Mouse (Mus musculus): ENCODE measurements around the gene Hif3a. TPM values are rescaled to one million over a fixed set of nuclear protein-coding genes. Genes with fewer than 3 reads are reported as not detected.

Gene Hif3a
- polyA plus RNA-seq, 1 experiment from 2014 or later, result 2.8 TPM

DNA sequence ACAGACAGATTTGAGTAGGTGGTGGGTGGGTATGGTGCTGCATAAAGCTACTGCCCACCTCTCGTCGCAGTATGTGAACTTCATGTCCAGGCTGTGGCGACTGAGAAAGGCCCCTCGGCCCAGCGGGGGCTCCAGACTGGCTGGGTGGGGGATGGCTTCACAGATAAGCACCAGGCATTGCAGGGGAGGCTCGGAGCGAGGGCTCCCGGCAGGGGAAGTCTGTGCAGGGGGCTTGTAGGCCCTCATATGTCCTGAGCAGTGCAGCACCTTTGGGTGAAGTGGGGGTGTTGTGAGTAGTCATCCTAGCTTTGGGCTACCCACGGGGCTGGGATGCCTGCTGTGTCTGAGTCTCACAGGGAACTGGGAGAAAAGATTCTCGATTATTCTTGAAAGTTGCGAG is 11.7 kb downstream of the Hif3a start:
- 0 out of 2 replicates have a peak, but pooled peaks cover 3% of the 10 kb centered on the region for H3K36me3 ChIP-seq (ENCODE audit: control insufficient read depth, insufficient read depth, low read length)
- no peak overlapping the region for H3K4me2 ChIP-seq (ENCODE audit: low read length)
- H3K27ac ChIP-seq (ENCODE audit: low read depth, low read length), result no peak overlapping the region
- no peak overlapping the region for H3K4me3 ChIP-seq (ENCODE audit: low read depth, low read length)
- 72% methylated on average over 11 of the region's 11 CpGs for WGBS
- H3K9me3 ChIP-seq (replicated peaks; ENCODE audit: control insufficient read depth, low read length), result no peaks in the 10 kb centered on the region
- no peak overlapping the region for H3K9ac ChIP-seq (ENCODE audit: low read length)
- no peak for ATAC-seq
- DNase-seq (ENCODE audit: low spot score), result no peak
- H3K4me1 ChIP-seq (ENCODE audit: control insufficient read depth, insufficient read depth, low read length), result no peaks in the 10 kb centered on the region
- no peaks in the 10 kb centered on the region for H3K27me3 ChIP-seq (replicated peaks; ENCODE audit: control insufficient read depth, insufficient read depth, low read length)

DNA sequence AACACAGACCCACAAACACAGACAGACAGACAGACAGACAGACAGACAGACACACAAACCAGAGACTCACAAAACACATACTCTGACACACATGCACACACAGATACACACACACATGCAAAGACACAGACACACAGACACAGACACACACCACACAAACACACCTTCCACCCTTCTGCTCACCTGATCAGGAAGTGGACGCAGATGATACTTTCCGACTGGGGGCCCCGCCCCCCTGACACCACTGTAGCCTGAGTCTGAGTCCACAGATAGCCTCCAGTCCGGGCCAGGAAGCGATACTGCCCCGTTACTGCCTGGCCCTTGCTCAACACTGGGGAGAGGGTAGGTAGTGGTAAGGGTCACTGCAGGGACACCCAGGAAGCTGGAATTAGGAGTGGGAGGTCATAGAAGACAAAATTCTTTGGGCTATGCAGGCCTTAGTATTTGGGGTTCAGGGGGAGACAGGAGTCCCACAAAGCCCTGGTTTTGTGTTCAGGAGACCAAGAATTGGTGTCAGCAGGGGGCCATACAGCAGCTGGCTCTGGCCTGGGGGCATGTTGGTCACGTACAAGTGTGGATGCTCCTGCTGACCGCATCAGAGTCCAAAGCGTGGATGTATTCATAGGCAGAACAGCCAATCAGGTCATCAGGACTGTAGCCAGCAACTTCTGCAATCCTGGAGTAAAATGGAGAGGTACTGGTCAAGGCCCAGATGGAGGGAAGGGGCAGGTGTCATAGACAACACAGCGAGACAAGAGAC is 13.6 kb downstream of the Hif3a start:
- ATAC-seq (no peak), DNase-seq (ENCODE audit: low spot score) (no peak)
- no peak overlapping the region for H3K4me3 ChIP-seq (ENCODE audit: low read depth, low read length)
- no peak overlapping the region for H3K9ac ChIP-seq (ENCODE audit: low read length)
- H3K27ac ChIP-seq (ENCODE audit: low read depth, low read length), result no peak overlapping the region
- no peaks in the 10 kb centered on the region for H3K4me1 ChIP-seq (ENCODE audit: control insufficient read depth, insufficient read depth, low read length)
- H3K36me3 ChIP-seq (ENCODE audit: control insufficient read depth, insufficient read depth, low read length), result 0 out of 2 replicates have a peak, but pooled peaks cover 3% of the 10 kb centered on the region
- no peak overlapping the region for H3K4me2 ChIP-seq (ENCODE audit: low read length)
- no peaks in the 10 kb centered on the region for H3K9me3 ChIP-seq (replicated peaks; ENCODE audit: control insufficient read depth, low read length)
- 88% methylated on average over 10 of the region's 10 CpGs for WGBS
- no peaks in the 10 kb centered on the region for H3K27me3 ChIP-seq (replicated peaks; ENCODE audit: control insufficient read depth, insufficient read depth, low read length)

DNA sequence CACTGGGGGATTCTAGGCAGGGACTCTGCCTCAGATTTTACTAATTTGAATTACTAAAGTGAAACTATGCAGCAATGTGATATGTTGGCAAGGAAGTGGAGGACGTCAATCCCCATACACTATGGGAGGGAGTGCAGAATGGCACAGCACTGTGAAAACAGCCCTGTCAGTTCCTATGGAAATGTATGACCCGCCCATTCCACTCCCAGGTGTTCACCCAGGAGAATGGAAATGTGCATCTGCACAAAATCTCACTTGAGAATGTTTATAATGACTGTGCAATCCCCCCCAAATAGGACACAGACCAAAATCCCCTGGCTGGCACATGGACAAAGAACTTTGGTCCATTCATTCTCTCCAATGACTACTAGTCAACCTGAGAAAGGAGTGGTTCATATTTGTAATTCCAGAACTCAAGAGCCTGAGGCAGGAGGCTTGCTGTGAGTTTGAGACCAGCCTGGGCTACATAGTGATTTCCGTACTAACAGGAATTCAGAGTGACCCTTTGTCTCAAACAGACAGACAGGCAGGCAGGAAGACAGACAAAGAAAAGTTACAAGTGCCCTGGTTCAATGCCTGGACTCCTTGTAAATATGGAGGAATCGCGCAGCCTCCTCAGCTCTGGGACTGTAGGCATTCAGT is 15.1 kb downstream of the Hif3a start:
- no peak for ATAC-seq

DNA sequence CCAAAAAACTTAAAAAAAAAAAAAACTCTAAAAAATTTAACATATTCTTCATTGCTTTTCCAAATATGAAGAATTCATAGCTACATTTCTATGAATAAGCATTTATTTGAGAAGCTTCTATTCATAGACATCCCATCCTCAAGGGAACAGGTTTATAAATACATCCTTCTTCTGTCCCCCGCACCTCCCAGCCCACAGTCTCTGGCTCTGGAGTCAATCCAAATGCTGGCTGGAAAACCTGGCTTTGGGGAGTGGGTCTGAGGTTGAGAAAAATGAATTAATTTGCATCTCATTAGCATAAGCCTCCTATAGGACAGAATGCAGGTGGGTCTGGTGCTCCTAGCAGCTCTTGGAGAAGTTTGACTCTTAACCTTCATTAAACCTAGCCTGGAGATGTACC is 16.5 kb downstream of the Hif3a start:
- WGBS, result 24% methylated on average over 1 of the region's 1 CpGs
- no peak overlapping the region for H3K4me2 ChIP-seq (ENCODE audit: low read length)
- no peak overlapping the region for H3K27ac ChIP-seq (ENCODE audit: low read depth, low read length)
- no peaks in the 10 kb centered on the region for H3K9me3 ChIP-seq (replicated peaks; ENCODE audit: control insufficient read depth, low read length)
- ATAC-seq (no peak), DNase-seq (ENCODE audit: low spot score) (no peak)
- H3K9ac ChIP-seq (ENCODE audit: low read length), result no peak overlapping the region
- H3K4me1 ChIP-seq (ENCODE audit: control insufficient read depth, insufficient read depth, low read length), result no peaks in the 10 kb centered on the region
- no peak overlapping the region for H3K4me3 ChIP-seq (ENCODE audit: low read depth, low read length)
- H3K27me3 ChIP-seq (replicated peaks; ENCODE audit: control insufficient read depth, insufficient read depth, low read length), result no peaks in the 10 kb centered on the region
- 0 out of 2 replicates have a peak, but pooled peaks cover 3% of the 10 kb centered on the region for H3K36me3 ChIP-seq (ENCODE audit: control insufficient read depth, insufficient read depth, low read length)

More for the DNA sequence above, 15.1 kb downstream of the Hif3a start:
- Histone ChIP-seq H3K4me1 (ENCODE audit: control insufficient read depth, insufficient read depth, low read length) (no peaks in the 10 kb centered on the region), H3K4me2 (ENCODE audit: low read length) (no peak overlapping the region), H3K27ac (ENCODE audit: low read depth, low read length) (no peak overlapping the region), H3K4me3 (ENCODE audit: low read depth, low read length) (no peak overlapping the region), H3K36me3 (ENCODE audit: control insufficient read depth, insufficient read depth, low read length) (0 out of 2 replicates have a peak, but pooled peaks cover 3% of the 10 kb centered on the region), H3K9me3 (replicated peaks; ENCODE audit: control insufficient read depth, low read length) (no peaks in the 10 kb centered on the region), H3K9ac (ENCODE audit: low read length) (no peak overlapping the region), H3K27me3 (replicated peaks; ENCODE audit: control insufficient read depth, insufficient read depth, low read length) (no peaks in the 10 kb centered on the region)
- 86% methylated on average over 5 of the region's 5 CpGs for WGBS
- DNase-seq (ENCODE audit: low spot score), result no peak

DNA sequence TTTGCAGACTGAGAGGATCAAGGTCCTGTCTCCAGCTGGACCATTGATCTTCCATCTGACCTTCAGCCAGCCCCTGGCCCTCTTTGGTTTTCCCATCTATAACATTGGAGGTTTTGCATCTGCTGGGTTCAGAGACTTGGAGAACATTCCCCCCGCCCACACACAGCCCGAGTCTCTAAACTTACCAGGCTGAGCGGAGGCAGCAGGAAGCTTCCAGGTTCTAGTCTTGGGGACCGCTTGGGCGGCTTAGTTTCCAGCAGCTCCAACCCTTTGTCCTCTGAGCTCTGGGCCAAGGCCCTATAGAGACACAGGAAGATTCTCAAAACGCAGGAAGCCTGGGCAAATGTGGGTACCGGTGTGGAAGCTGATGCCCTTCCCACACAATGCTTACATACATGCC is 22.9 kb downstream of the Hif3a start:
- no peak overlapping the region for H3K4me2 ChIP-seq (ENCODE audit: low read length)
- no peaks in the 10 kb centered on the region for H3K27me3 ChIP-seq (replicated peaks; ENCODE audit: control insufficient read depth, insufficient read depth, low read length)
- no peak overlapping the region for H3K4me3 ChIP-seq (ENCODE audit: low read depth, low read length)
- H3K36me3 ChIP-seq (ENCODE audit: control insufficient read depth, insufficient read depth, low read length), result peaks cover 6% of the 10 kb centered on the region
- DNase-seq (ENCODE audit: low spot score), result no peak
- no peak for ATAC-seq
- H3K4me1 ChIP-seq (ENCODE audit: control insufficient read depth, insufficient read depth, low read length), result no peaks in the 10 kb centered on the region
- no peaks in the 10 kb centered on the region for H3K9me3 ChIP-seq (replicated peaks; ENCODE audit: control insufficient read depth, low read length)
- H3K9ac ChIP-seq (ENCODE audit: low read length), result no peak overlapping the region
- no peak overlapping the region for H3K27ac ChIP-seq (ENCODE audit: low read depth, low read length)
- WGBS, result 95% methylated on average over 7 of the region's 7 CpGs

DNA sequence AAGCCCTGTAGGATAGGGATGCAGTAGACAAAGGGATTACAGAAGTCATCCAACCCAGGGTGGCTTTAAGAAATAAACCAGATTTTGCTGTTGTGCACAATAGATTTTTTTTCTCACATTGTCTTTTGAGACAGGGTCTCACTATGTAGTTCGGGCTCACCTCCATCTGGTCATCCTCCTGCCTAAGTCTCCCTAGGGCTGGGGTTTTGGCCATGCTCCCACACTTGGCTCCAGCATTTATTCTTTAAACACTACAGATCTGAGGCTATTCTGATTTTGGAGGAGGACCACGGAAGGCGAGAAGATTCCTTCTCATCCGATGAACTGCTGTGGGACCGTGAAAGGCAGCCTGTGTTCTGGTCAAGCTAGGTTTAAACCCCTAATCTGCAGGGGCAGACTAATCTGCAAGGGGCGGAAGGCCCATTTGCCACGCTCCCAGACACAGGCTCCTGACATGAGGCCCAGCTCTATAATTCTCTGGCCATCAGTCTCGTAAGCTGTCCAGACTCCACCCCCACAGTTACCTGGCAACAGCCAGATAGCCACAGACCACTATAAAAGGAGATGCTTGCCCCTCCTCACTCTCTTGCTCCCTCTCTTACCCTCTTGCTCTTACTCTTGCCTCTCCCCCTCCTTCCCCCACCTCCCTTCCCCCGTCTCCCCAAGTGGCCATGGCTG is 24.1 kb downstream of the Hif3a start:
- no peak overlapping the region for H3K4me2 ChIP-seq (ENCODE audit: low read length)
- no peaks in the 10 kb centered on the region for H3K9me3 ChIP-seq (replicated peaks; ENCODE audit: control insufficient read depth, low read length)
- H3K9ac ChIP-seq (ENCODE audit: low read length), result no peak overlapping the region
- H3K27me3 ChIP-seq (replicated peaks; ENCODE audit: control insufficient read depth, insufficient read depth, low read length), result no peaks in the 10 kb centered on the region
- WGBS, result 49% methylated on average over 9 of the region's 9 CpGs
- H3K4me1 ChIP-seq (ENCODE audit: control insufficient read depth, insufficient read depth, low read length), result no peaks in the 10 kb centered on the region
- DNase-seq (ENCODE audit: low spot score), result no peak
- ATAC-seq, result no peak
- peaks cover 6% of the 10 kb centered on the region for H3K36me3 ChIP-seq (ENCODE audit: control insufficient read depth, insufficient read depth, low read length)
- H3K27ac ChIP-seq (ENCODE audit: low read depth, low read length), result no peak overlapping the region
- no peak overlapping the region for H3K4me3 ChIP-seq (ENCODE audit: low read depth, low read length)

DNA sequence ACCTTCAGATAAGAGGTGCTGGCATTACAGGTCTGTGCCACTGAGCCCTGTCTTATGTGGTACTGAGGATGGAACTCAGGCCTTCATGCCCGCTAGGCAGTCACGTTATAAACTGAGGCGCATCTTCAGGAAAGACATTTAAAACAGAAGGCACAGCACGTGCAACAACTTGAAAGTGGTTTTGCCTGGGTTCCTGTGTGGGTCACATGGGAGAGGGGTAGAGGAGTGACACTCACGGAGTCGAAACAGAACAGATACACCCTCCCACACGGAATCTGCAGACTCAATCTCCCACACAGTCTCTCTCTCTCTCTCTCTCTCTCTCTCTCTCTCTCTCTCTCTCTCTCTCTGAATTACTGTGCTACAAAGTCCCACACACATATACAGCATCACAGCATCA is 32.0 kb downstream of the Hif3a start:
- no peaks in the 10 kb centered on the region for H3K9me3 ChIP-seq (replicated peaks; ENCODE audit: control insufficient read depth, low read length)
- H3K4me1 ChIP-seq (ENCODE audit: control insufficient read depth, insufficient read depth, low read length), result peaks cover 13% of the 10 kb centered on the region
- ATAC-seq, result no peak
- no peaks in the 10 kb centered on the region for H3K27me3 ChIP-seq (replicated peaks; ENCODE audit: control insufficient read depth, insufficient read depth, low read length)
- no peak overlapping the region for H3K27ac ChIP-seq (ENCODE audit: low read depth, low read length)
- no peak for DNase-seq (ENCODE audit: low spot score)
- no peak overlapping the region for H3K9ac ChIP-seq (ENCODE audit: low read length)
- 82% methylated on average over 7 of the region's 7 CpGs for WGBS
- peaks cover 5% of the 10 kb centered on the region; the same call in 1 of the 2 replicates for H3K36me3 ChIP-seq (ENCODE audit: control insufficient read depth, insufficient read depth, low read length)
- no peak overlapping the region for H3K4me2 ChIP-seq (ENCODE audit: low read length)
- no peak overlapping the region for H3K4me3 ChIP-seq (ENCODE audit: low read depth, low read length)

DNA sequence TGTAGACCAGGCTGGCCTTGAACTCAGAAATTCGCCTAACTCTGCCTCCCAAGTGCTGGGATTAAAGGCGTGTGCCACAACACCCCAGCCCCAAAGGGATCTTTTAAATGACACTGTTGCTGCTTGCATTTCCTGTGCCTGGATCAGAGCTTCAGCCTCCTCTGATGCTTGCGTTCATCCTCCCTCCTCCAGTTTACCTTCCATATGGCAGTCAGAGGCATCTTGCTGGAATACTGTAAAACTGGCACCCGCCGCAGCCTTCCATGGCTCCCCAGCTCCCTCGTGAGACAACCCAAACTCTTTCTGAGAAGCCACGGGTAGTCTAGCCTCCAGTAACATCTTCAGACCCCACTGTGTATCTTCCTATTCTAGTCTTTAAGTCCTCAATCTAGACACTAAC is 33.3 kb downstream of the Hif3a start:
- no peaks in the 10 kb centered on the region for H3K27me3 ChIP-seq (replicated peaks; ENCODE audit: control insufficient read depth, insufficient read depth, low read length)
- DNase-seq (ENCODE audit: low spot score), result no peak
- no peak for ATAC-seq
- H3K27ac ChIP-seq (ENCODE audit: low read depth, low read length), result no peak overlapping the region
- H3K9me3 ChIP-seq (replicated peaks; ENCODE audit: control insufficient read depth, low read length), result no peaks in the 10 kb centered on the region
- WGBS, result 77% methylated on average over 7 of the region's 7 CpGs
- no peak overlapping the region for H3K4me3 ChIP-seq (ENCODE audit: low read depth, low read length)
- peaks cover 9% of the 10 kb centered on the region; the same call in 1 of the 2 replicates for H3K36me3 ChIP-seq (ENCODE audit: control insufficient read depth, insufficient read depth, low read length)
- no peak overlapping the region for H3K9ac ChIP-seq (ENCODE audit: low read length)
- no peak overlapping the region for H3K4me2 ChIP-seq (ENCODE audit: low read length)
- H3K4me1 ChIP-seq (ENCODE audit: control insufficient read depth, insufficient read depth, low read length), result peaks cover 13% of the 10 kb centered on the region
